Mouse (Mus musculus): ENCODE measurements around the gene Ces1d.

DNA sequence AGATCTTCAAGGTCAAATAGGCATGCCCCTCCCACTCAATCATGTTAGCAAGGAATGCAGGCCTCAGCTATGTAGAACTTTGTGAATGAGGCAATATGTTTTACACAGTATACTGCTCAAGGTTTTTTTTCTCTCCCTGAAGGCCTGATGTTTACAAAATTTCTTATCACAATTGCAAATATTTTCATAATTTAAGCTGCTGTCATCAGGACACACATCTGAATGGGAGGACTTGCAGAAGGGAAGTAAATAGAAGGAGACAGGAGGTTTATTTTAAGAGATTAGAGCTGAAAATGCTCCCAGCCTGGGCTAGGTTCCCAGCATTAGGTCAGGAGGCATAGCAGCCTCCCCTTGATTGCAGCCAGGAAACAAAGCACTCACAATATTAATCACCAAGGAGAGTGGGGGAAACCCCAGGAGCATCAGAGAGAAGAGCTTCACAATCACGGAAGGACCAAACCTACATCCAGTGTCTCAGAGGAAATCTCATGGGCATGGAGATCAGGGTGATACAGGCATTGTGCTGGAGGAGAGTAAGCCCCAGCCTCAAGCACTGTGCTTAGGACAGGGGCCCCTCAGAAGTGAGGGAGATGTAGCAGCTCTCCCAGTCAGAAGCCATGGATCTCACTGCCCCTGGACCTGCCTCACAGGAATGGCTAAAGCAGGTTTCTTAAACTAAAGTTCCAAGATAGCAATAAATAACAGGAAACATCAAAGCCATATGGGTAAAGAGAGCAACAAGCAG lies 25.6 kb downstream of the Ces1d start:
- no peak for TF ChIP-seq CTCF (IDR thresholded peaks at IDR 0.05; ENCODE audit: low read depth)
- no peak for TF ChIP-seq EP300 (IDR thresholded peaks at IDR 0.05; ENCODE audit: low read depth)

All from liver, embryonic 14.5 days (tissue).